Mouse (Mus musculus): ENCODE results near the gene Arid5b. TPM values are rescaled to one million over a fixed set of nuclear protein-coding genes. Genes with fewer than 3 reads are reported as not detected.
A peak's percentile ranks its signal among the peaks of the same experiment; 100 is the strongest.

Gene Arid5b
- polyA plus RNA-seq, 1 experiment from 2014 or later = 12.2 TPM

DNA sequence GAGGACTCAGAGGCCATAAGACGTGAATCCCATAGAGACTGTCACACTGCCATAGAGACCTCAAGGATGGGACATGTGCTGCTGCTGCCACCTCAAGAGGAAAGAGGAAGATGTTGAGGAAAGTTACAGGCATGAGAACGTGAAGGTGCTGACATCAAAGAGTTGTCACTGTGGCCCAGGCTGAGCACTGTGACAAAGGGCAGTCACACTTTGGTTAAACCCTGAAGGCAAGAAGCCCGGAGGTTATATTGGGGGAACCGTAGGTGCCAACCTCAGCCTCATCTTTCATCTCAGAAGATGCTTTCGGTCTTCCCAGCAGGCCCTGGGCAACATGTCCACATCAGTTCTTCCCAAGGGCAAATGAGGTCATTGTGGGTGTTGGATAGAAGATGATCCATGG, 79.1 kb downstream of the Arid5b start:
- TF ChIP-seq EP300 (IDR thresholded peaks at IDR 0.05; ENCODE audit: low read depth) (no peak), CTCF (IDR thresholded peaks at IDR 0.05; ENCODE audit: low read depth) (no peak)
- ATAC-seq = no peak
- 78% methylated on average over 5 of the region's 5 CpGs for WGBS (ENCODE audit: insufficient replicate concordance)

DNA sequence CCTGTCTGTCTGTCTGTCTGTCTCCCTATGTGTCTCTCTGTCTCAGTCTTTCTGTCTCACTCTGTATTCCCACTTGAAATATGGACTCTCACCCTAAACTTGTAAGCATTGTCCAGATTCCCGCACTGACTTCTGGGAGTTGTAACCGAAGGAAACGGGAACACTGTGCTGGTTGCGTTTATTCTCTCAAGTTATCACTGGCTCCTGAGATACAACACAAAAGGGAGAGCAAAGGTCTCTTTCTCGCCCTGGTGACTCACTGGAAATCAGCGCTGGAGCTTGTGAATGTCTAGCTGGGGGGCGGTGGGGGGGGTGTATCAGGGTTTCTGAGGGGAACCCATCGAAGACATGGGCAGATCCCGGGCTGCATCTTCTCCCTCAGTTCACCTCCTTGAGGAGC, 82.2 kb downstream of the Arid5b start:
- H3K36me3 ChIP-seq (replicated peaks; ENCODE audit: insufficient read depth, low read length) = peaks cover 5% of the 10 kb centered on the region
- H3K4me2 ChIP-seq (ENCODE audit: low read depth, low read length) = no peak overlapping the region
- no peak overlapping the region for H3K9ac ChIP-seq (replicated peaks)
- H3K27ac ChIP-seq (ENCODE audit: low read depth) = no peak overlapping the region
- H3K27me3 ChIP-seq (ENCODE audit: insufficient read depth, low read length) = no peaks in the 10 kb centered on the region
- no peaks in the 10 kb centered on the region; the same call in 1 of the 2 replicates for H3K4me1 ChIP-seq (ENCODE audit: insufficient read depth)
- no peak for ATAC-seq
- no peak for DNase-seq
- TF ChIP-seq EP300 (IDR thresholded peaks at IDR 0.05; ENCODE audit: low read depth) = no peak
- no peak for TF ChIP-seq CTCF (IDR thresholded peaks at IDR 0.05; ENCODE audit: low read depth)
- H3K4me3 ChIP-seq (ENCODE audit: low read depth, low read length) = no peak overlapping the region
- WGBS (ENCODE audit: insufficient replicate concordance) = 71% methylated on average over 9 of the region's 9 CpGs
- no peaks in the 10 kb centered on the region for H3K9me3 ChIP-seq (ENCODE audit: low read length)

More for the DNA sequence above, 79.1 kb downstream of the Arid5b start:
- no peaks in the 10 kb centered on the region for H3K27me3 ChIP-seq (ENCODE audit: insufficient read depth, low read length)
- no peak overlapping the region for H3K9ac ChIP-seq (replicated peaks)
- H3K4me1 ChIP-seq (ENCODE audit: insufficient read depth) = no peaks in the 10 kb centered on the region; the same call in 1 of the 2 replicates
- no peak for DNase-seq
- no peak overlapping the region for H3K27ac ChIP-seq (ENCODE audit: low read depth)
- peaks cover 21% of the 10 kb centered on the region for H3K36me3 ChIP-seq (replicated peaks; ENCODE audit: insufficient read depth, low read length)
- H3K4me3 ChIP-seq (ENCODE audit: low read depth, low read length) = no peak overlapping the region
- no peaks in the 10 kb centered on the region for H3K9me3 ChIP-seq (ENCODE audit: low read length)
- H3K4me2 ChIP-seq (ENCODE audit: low read depth, low read length) = no peak overlapping the region

DNA sequence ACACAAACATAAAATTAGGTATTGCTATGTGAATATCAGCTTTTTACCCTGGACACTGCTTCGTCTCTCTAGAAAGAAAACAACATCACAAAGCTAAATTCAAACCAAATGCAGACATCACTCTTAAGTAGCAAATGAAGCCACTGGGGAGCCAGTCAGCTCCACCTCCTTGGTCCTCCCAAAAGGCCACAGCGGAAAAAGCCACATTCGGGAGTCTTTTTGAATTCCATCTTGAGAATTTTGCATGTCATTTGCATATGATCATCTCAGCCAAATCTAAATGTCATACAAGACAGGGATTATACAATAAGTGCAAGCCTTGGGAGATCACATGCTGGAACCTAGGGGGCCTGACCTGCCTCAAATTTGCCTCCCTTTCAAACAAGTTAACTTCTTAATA, 85.0 kb downstream of the Arid5b start:
- no peak for DNase-seq
- Histone ChIP-seq H3K9ac (replicated peaks) (no peak overlapping the region), H3K27me3 (ENCODE audit: insufficient read depth, low read length) (no peaks in the 10 kb centered on the region), H3K27ac (ENCODE audit: low read depth) (no peak overlapping the region), H3K9me3 (ENCODE audit: low read length) (no peaks in the 10 kb centered on the region), H3K4me3 (ENCODE audit: low read depth, low read length) (no peak overlapping the region), H3K4me2 (ENCODE audit: low read depth, low read length) (no peak overlapping the region), H3K36me3 (replicated peaks; ENCODE audit: insufficient read depth, low read length) (0 out of 2 replicates have a peak, but pooled peaks cover 3% of the 10 kb centered on the region), H3K4me1 (ENCODE audit: insufficient read depth) (no peaks in the 10 kb centered on the region; the same call in 1 of the 2 replicates)
- no peak for TF ChIP-seq CTCF (IDR thresholded peaks at IDR 0.05; ENCODE audit: low read depth)
- TF ChIP-seq EP300 (IDR thresholded peaks at IDR 0.05; ENCODE audit: low read depth) = no peak
- ATAC-seq = no peak
- 77% methylated on average over 3 of the region's 3 CpGs for WGBS (ENCODE audit: insufficient replicate concordance)

DNA sequence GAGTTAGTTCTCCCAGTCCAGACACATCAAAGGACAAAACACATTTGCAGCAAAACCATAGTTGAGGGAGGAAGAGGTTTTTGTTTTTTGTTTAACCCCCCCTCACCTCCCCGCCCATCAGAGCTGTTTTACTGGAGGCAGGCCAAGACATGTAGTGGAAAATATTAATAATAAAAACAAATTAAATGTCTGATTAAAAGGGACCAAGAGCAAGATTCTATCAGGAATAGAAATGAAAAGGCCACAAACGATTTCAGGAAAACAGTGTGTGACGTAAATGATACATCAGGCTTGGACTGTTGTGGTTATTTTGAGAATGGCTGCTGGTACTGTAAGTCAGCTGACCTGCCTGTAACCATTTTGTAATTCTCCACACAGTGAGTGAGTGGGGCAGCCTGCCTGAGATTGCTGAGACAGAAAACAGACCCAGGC, 85.7 kb downstream of the Arid5b start:
- no peak for DNase-seq
- no peak overlapping the region for H3K4me2 ChIP-seq (ENCODE audit: low read depth, low read length)

DNA sequence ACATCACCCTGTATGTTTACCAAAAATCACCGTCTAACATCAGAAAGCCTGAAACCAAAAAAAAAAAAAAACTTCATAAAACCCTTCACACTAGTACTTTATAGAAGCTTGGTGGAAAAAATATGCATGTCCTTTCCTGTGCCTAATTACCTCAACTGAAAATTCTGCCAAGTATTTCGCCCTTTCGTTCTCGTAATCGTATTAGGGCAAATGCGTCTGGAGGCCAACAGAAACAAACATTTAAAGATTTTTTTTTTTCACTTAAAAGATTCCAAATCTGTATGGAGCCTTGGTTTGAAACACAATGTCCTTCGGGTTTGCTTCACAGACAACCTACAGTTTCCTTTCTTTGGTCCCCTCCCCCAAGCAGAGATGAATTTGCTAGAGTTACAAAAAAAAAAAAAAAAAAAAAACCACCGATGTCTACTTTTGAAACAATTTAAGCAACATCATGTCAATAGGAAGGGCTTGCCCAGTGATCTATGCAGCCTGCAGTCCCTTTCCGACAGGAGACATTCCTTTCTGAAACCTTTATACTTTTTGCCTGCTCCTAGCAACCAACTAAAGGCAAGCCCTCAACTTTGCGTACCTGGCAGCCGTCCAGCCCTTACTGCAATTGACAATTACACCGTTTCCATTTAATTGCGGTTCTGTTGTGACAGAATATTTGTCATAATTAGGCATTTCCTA, 86.7 kb downstream of the Arid5b start:
- DNase-seq (peak; percentile 38), ATAC-seq (no peak)
- H3K4me3 ChIP-seq (ENCODE audit: low read depth, low read length) = no peak overlapping the region
- H3K4me1 ChIP-seq (ENCODE audit: insufficient read depth) = no peaks in the 10 kb centered on the region; the same call in 1 of the 2 replicates
- 0 out of 2 replicates have a peak, but pooled peaks cover 5% of the 10 kb centered on the region for H3K36me3 ChIP-seq (replicated peaks; ENCODE audit: insufficient read depth, low read length)
- peak overlapping the region; percentile 60 for H3K4me2 ChIP-seq (ENCODE audit: low read depth, low read length)
- TF ChIP-seq EP300 (IDR thresholded peaks at IDR 0.05; ENCODE audit: low read depth) (no peak), CTCF (IDR thresholded peaks at IDR 0.05; ENCODE audit: low read depth) (no peak)
- H3K27me3 ChIP-seq (ENCODE audit: insufficient read depth, low read length) = no peaks in the 10 kb centered on the region
- no peak overlapping the region for H3K9ac ChIP-seq (replicated peaks)
- H3K9me3 ChIP-seq (ENCODE audit: low read length) = no peaks in the 10 kb centered on the region
- H3K27ac ChIP-seq (ENCODE audit: low read depth) = peak overlapping the region; percentile 29; the same call in 1 of the 2 replicates
- 45% methylated on average over 13 of the region's 13 CpGs for WGBS (ENCODE audit: insufficient replicate concordance)

More for the DNA sequence above, 85.7 kb downstream of the Arid5b start:
- Histone ChIP-seq H3K27ac (ENCODE audit: low read depth) (peak overlapping the region; percentile 24), H3K4me3 (ENCODE audit: low read depth, low read length) (no peak overlapping the region), H3K9me3 (ENCODE audit: low read length) (no peaks in the 10 kb centered on the region), H3K27me3 (ENCODE audit: insufficient read depth, low read length) (no peaks in the 10 kb centered on the region), H3K9ac (replicated peaks) (no peak overlapping the region), H3K36me3 (replicated peaks; ENCODE audit: insufficient read depth, low read length) (0 out of 2 replicates have a peak, but pooled peaks cover 5% of the 10 kb centered on the region), H3K4me1 (ENCODE audit: insufficient read depth) (no peaks in the 10 kb centered on the region; the same call in 1 of the 2 replicates)
- ATAC-seq = no peak
- TF ChIP-seq EP300 (IDR thresholded peaks at IDR 0.05; ENCODE audit: low read depth) = 0 out of 2 replicates have a peak, but pooled peaks have one; percentile 11
- no peak for TF ChIP-seq CTCF (IDR thresholded peaks at IDR 0.05; ENCODE audit: low read depth)
- 36% methylated on average over 3 of the region's 3 CpGs for WGBS (ENCODE audit: insufficient replicate concordance)

DNA sequence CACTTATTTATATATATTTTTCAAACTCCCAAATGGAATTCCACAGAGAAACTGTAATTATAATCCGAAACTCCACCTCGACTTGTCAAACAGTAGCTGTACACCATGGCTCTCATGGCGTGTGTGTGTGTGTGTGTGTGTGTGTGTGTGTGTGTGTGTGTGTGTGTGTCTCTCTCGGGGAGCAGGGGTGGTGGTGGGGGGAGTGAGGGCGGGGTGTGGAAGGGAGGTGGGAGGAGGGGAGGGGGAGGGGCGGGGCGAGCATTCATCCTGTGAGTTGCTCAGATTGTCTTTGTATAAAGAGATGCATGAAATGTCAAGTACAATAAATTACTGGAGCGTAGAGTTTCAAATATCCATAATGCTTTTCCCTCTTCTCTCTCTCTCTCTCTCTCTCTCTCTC, 87.4 kb downstream of the Arid5b start:
- Histone ChIP-seq H3K9me3 (ENCODE audit: low read length) (no peaks in the 10 kb centered on the region), H3K4me2 (ENCODE audit: low read depth, low read length) (no peak overlapping the region)

More for the DNA sequence above, 87.4 kb downstream of the Arid5b start:
- no peak overlapping the region for H3K27ac ChIP-seq (ENCODE audit: low read depth)
- no peak overlapping the region for H3K4me3 ChIP-seq (ENCODE audit: low read depth, low read length)
- TF ChIP-seq CTCF (IDR thresholded peaks at IDR 0.05; ENCODE audit: low read depth) (no peak), EP300 (IDR thresholded peaks at IDR 0.05; ENCODE audit: low read depth) (no peak)
- H3K4me1 ChIP-seq (ENCODE audit: insufficient read depth) = no peaks in the 10 kb centered on the region
- no peak overlapping the region for H3K9ac ChIP-seq (replicated peaks)
- no peaks in the 10 kb centered on the region for H3K27me3 ChIP-seq (ENCODE audit: insufficient read depth, low read length)
- WGBS (ENCODE audit: insufficient replicate concordance) = 77% methylated on average over 7 of the region's 8 CpGs
- DNase-seq (no peak), ATAC-seq (no peak)
- H3K36me3 ChIP-seq (replicated peaks; ENCODE audit: insufficient read depth, low read length) = 0 out of 2 replicates have a peak, but pooled peaks cover 3% of the 10 kb centered on the region

All from liver, postnatal 0 days (tissue).